Mouse (Mus musculus) gastrocnemius, postnatal 36 days (tissue): ENCODE data around the gene Tmc1. TPM values are rescaled to one million over a fixed set of nuclear protein-coding genes. Genes with fewer than 3 reads are reported as not detected.

Experiments used
- DNase-seq, 2 experiments: peaks; one replicate each; pipeline ENCODE4 v3.0.0; 2022
- intact Hi-C: fragments of 180-260 bp; cut with DNase I; formaldehyde crosslinking; loops from one replicate; pipeline ENCODE4 v1.15.1; 2025
- total RNA-seq, 2 experiments: library from RNA; stranded (reverse); gene quantifications; 2 replicates each; pipeline ENCODE4 v1.2.3; 2021

Gene Tmc1
- total RNA-seq, 2 experiments from 2014 or later: not detected

DNA sequence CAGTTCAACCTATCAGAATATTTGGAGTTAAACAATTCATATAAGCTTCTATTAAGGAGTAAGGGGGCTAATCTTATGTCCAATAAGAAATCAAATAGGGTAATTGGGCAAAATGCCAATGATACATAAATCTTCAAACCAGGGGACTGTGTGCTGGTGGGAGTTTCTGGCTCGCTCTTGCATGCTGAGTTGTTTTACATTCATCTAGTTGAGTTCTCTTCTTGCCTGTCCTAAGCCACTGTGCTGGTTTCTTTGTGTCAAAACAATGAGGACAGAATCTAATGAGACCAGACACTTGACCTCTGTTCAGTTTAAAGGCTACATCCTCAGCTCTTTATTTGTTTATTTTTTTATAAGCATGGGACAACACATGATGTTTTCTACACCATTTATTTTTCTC, 119.1 kb downstream of the Tmc1 start:
- intact Hi-C loops: no loop called here
- no peak for DNase-seq

DNA sequence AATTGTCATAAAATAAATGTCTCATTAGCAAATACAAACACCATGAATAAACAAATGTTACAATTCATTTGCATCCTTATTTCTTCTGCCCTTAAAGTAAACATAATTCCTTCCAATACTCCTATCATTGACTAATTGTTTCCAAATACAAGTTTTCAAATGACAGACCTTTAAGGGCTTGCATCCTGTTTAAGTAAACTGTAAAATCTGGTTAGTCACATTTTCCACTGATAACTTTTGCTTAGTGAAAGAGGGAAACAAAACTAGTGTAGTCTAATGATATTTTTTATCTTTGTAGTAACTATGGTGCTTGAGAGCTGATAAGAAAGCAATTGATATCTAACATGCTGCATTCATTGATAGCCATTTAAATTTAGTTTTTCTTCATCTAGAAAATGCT, 154.5 kb downstream of the Tmc1 start:
- no peak for DNase-seq
- intact Hi-C loops: loop anchor here (5.0 kb wide), 1 partner anchor 763 kb away; no protein-coding TSS in a partner anchor

DNA sequence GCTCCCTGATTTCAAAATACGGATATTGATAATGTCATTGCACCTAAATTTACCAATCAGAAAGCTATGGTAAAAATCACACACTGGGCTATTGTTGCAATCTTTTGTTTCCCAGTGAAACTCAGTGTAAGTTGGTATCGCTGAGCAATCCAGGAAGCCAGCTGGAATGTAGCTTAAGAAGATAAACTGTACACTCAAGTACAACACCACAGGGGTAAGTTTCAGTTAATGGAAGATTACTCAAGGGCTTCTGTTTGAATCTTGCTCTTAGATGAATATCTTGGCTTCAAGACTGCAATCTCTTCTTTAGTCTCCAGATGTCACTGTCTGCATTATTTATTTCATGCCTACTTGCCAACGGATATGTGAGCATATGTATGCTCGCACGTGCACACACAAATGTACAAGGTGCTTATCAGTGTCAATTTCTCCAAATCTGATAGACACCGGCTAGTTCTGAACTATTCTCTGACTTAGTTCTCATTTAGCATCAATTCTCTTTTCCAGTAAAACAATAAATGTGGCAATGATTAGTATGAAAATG, 156.4 kb downstream of the Tmc1 start:
- intact Hi-C loops: loop anchor here (5.0 kb wide), 1 partner anchor 765 kb away; no protein-coding TSS in a partner anchor
- no peak for DNase-seq

DNA sequence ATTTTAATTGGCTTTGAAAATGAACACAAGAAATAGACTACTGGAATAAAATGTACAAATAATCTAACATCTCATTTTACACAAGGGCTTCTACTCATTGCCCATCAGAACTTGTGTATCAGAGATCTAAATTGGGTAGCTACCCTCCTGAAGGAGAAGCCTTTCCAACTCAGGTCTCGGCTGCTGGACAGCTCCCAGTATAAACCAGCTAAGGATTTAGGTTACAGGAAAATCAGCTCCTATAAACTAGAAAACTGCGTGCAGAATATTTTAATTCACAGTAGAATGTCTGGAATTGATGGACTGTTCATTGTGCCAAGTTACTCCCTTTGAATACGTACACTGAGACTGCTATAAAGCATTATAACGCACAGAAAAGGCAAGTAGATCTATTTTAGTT, 158.0 kb downstream of the Tmc1 start:
- intact Hi-C loops: loop anchor here (5.0 kb wide), 1 partner anchor 766 kb away; no protein-coding TSS in a partner anchor

DNA sequence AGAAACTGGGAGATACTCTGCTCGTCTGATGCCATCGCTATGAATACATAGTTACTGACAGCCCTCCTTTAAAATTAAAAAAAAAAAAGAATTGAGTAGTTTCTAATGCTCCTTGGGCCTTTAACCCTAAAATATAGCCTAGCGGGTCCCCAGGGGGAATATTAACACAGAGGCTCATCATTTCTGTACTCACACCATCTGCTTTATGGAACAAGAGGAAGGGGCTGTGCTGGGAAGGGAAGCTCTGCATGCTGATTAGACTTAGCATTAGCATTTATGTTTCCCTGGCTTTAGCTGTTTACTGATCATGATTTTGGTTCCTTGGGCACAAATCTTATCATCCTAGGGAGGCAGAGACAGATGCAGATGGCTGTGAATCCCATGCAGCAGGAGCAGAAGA, 159.0 kb downstream of the Tmc1 start:
- intact Hi-C loops: loop anchor here (5.0 kb wide), 1 partner anchor 767 kb away; no protein-coding TSS in a partner anchor
- DNase-seq: no peak

More for the DNA sequence above, 158.0 kb downstream of the Tmc1 start:
- DNase-seq: no peak

DNA sequence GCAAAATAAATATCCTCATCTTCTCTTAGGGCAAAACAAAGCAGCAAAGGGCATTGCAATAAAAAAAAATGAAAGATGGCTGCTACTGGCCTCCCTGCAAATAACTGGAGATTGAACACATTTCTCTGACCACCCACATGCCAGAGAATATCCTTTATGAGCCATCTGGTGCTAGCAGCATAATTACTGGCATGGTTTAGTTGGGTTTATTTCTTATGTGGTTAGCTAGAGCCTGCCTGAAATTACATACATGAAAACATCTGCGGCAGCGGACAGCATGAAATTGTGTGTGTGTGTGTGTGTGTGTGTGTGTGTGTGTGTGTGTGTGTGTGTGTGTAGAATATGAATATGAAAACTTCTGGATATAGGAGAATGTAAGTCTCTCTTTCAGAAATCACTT, 161.2 kb downstream of the Tmc1 start:
- DNase-seq: no peak
- intact Hi-C loops: no loop called here

DNA sequence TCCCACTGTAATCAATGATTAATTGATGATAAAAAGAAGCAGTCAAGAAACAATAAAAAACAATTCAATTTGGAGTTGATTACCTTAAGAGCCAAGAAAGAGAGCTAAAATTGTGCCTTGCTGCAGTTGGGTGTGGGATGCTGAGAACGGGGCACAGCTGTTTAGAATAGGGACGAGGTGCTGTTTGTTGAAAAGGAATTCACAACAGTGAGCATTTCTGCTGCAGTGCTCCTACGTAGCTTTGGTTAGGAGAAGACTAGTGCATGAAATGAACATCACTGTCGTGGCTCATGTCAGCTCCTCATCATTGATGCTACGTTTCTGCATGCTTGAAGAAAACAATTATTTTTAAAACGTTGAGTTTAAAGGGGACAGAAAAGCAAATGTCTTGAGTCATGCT, 166.7 kb downstream of the Tmc1 start:
- intact Hi-C loops: no loop called here

DNA sequence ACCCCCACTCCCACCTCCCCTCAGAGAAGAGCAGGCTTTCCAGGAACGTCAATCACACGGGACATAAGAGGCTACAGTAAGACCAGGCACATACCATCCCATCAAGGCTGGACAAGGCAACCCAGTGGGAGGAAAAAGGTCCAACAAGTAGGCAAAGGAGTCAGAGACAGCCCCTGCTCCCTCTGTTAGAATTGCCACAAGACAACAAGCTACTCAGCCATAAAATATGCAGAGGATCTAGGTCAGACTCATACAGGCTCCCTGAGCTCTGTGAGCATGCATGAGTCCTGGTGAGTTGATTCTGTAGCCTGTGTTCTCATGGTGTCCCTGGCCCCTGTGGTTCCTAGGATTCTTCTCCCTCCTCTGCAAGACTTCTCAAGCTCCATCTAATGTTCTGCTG, 178.3 kb downstream of the Tmc1 start:
- DNase-seq: no peak
- intact Hi-C loops: no loop called here

More for the DNA sequence above, 166.7 kb downstream of the Tmc1 start:
- DNase-seq: no peak

DNA sequence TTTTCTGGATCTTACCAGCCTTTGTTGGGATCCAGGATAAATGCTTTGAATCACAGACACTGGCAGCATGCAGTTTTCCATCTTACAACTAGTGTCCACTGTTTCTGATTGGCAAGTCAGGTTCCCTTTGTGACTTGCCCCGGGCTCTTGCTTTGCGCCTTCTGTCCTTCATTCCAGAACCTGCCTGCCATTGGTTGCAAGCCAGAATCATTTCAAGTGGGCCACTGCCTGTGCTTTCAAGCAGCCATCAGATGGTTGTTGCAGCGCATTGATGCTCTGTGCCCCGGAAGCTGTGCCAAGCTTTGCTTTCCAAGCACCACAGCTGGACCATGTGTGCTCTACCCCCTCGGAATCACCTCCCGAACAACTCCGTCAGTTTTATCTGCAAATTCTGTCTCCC, 180.1 kb downstream of the Tmc1 start:
- intact Hi-C loops: no loop called here
- DNase-seq: no peak

DNA sequence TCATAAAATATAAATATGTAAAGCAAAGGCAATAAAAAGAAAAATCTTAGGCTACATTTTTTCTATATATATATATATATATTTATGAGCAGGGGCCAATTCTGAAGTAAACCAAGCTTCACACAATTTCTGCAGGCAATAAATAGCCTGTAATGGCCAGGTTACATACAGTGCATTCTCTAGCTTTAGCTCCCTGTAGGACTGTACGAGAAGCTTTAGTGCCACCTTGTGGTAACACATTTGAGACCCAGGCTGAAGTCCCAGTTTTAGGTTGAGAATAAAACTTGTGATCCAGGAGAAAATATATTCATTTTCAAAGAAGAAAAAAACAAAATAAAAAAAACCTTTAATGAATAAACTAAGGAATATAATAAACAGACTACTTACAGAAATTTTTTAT, 189.8 kb downstream of the Tmc1 start:
- intact Hi-C loops: loop anchor here (10.0 kb wide), 2 partner anchors 319 to 399 kb away; no protein-coding TSS in a partner anchor
- DNase-seq: no peak

DNA sequence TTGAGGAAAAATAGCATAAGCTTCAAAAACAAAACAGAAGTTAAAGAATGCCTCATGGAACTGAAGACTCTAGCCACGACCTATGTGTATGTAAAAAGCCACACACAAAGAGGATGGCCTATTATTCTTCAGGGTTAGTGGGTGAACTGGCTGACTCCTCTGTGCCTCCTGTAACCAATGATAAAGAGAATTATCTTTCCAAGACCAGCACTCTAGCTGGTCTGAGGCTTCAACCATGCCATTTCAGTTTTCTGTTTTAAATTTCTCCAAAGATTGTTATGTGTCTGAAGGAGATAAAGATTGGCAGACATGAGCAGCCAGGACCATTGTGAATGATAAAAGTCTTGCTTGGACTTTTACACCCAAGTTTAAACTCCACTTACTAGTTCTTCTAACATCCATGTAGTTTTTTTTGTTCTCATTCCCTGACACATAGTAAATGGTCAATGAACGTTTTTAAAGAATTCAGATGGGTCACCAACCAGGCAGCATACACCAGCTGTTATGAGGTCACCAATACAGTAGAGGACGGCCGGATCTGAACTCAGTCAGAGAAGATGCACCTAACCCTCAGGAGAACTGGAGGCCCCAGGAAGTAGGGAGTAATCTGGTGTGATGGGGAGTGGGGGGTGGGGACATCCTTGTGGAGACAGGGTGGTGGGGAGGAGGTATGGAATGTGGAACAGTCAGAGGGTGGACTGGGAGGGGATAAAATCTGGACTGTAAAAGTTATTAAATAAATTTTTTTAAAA, 192.2 kb downstream of the Tmc1 start:
- intact Hi-C loops: loop anchor here (10.0 kb wide), 2 partner anchors 317 to 397 kb away; no protein-coding TSS in a partner anchor
- no peak for DNase-seq

DNA sequence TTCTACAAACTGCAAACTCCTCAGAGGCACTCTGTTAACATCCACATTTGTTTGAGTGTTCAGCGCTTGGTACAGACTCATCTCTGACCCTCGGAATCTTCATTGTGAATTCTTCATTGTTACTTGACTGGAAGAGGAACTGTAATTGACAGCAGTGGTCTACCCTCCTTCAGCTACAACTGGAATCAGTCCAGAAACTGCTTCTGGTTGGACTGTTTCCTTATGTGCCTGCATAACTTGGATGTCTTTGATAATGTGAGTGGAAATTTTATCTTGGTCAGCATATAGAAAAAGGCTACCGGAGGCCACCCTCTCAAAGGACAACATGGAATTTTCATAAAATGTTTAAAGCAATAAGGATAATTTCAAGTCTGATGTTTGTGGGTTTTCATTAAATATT, 192.9 kb downstream of the Tmc1 start:
- intact Hi-C loops: loop anchor here (10.0 kb wide), 2 partner anchors 316 to 396 kb away; no protein-coding TSS in a partner anchor

DNA sequence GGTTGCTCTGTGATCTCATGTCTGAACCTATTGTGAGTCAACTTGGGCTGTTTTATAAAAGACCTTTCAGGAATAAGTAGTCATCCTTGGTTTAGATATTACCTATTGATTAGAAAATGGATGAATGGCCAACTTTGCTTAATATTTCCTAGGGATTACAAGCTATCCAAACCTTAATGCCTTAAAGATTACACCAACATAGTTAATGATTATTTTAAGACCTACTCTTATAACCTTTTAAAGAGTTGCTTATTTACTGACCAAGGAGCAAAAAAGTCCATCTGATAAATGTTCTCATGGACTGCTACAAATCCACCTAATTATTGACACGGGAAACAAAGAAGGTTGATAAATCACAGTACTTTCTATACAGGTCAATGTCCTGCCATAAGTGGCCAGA, 209.4 kb downstream of the Tmc1 start:
- DNase-seq: no peak
- intact Hi-C loops: no loop called here

More for the DNA sequence above, 192.9 kb downstream of the Tmc1 start:
- DNase-seq: no peak

Other genes with a start within 250 kb of the Tmc1 start
- gene Aldh1a7, start 226.6 kb downstream of the Tmc1 start, total RNA-seq: 1 to 10 TPM in 1 of 2 experiments, under 1 TPM in 1; 0.99 to 2.6 TPM